Mouse (Mus musculus) cortical plate, adult 2 months (tissue): Measurements from ENCODE around the gene Serp2. TPM values are rescaled to one million over a fixed set of nuclear protein-coding genes. Genes with fewer than 3 reads are reported as not detected.

ENCODE experiments used
- H3K27ac ChIP-seq: fragments of 200-500 bp; 2 replicates; pipeline ENCODE4 v1.5.1; 2012; ENCODE audit warnings: low read length, control low read depth, inconsistent platforms; ENCODE audit not compliant: insufficient read depth
- H3K4me1 ChIP-seq: fragments of 200-500 bp; 2 replicates; pipeline ENCODE4 v1.6.1; 2011; ENCODE audit warnings: low read length; ENCODE audit not compliant: control insufficient read depth, insufficient read depth
- H3K4me3 ChIP-seq: fragments of 200-500 bp; 2 replicates; pipeline ENCODE4 v1.5.1; 2011; ENCODE audit warnings: mild to moderate bottlenecking, low read length, control low read depth; ENCODE audit not compliant: insufficient read depth
- CTCF ChIP-seq: fragments of 200-500 bp; IDR thresholded peaks from 2 replicates; pipeline ENCODE4 v1.5.1; 2011; ENCODE audit warnings: mild to moderate bottlenecking, control low read depth, low read length; ENCODE audit not compliant: insufficient read depth; ENCODE audit errors: extremely low read depth
- POLR2A ChIP-seq: fragments of 200-500 bp; IDR thresholded peaks from 2 replicates; pipeline ENCODE4 v1.6.1; 2011; ENCODE audit warnings: mild to moderate bottlenecking, low read length, control low read depth; ENCODE audit not compliant: insufficient read depth; ENCODE audit errors: extremely low read depth
- polyA plus RNA-seq: library from polyadenylated mRNA; depleted of rRNA; stranded (reverse); fragments of >200 nt; gene quantifications from 2 replicates; pipeline ENCODE4 v1.2.3, GENCODE M21; 2012; rRNA removed

The Serp2 gene
- polyA plus RNA-seq, 1 experiment, result 262 TPM

GRCm38 (mm10) chr14:76500036-76500435, 56.7 kb downstream of the Serp2 start:
- Histone ChIP-seq H3K4me1 (peaks cover 9% of the 10 kb centered on the region), H3K4me3 (no peak overlapping the region), H3K27ac (no peak overlapping the region)
- TF ChIP-seq POLR2A (no peak), CTCF (no peak)

DNA sequence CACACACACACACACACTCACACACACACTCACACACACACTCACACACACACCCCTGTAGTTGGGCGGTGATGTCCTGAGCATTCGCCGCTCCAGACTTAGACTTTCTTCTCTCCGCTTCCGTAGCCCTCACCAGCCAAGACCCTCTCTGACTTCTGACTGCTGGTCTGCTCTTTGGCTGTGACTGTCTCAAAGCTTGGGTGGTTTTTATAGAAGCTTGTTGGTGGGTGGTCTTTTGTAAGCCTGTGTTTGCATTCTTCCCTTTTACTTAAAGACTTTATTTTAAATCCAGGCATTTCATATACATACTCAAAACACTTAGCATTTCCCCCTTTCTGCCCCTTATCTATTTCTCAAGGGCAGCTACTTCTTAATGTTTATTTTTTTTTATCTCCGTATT, 57.2 kb downstream of the Serp2 start:
- Histone ChIP-seq H3K4me3 (no peak overlapping the region), H3K27ac (no peak overlapping the region), H3K4me1 (peaks cover 9% of the 10 kb centered on the region)
- TF ChIP-seq POLR2A, result no peak
- TF ChIP-seq CTCF, result no peak

GRCm38 (mm10) chr14:76498210-76498609, 58.5 kb downstream of the Serp2 start:
- no peak overlapping the region for H3K27ac ChIP-seq
- no peak for TF ChIP-seq CTCF
- TF ChIP-seq POLR2A, result no peak
- peaks cover 9% of the 10 kb centered on the region for H3K4me1 ChIP-seq
- no peak overlapping the region for H3K4me3 ChIP-seq

- H3K27ac ChIP-seq, result no peak overlapping the region
- no peak overlapping the region for H3K4me3 ChIP-seq
- TF ChIP-seq CTCF, result no peak
- TF ChIP-seq POLR2A, result no peak
- peaks cover 9% of the 10 kb centered on the region for H3K4me1 ChIP-seq
These were observed 59.5 kb downstream of the Serp2 start for GRCm38 (mm10) chr14:76497187-76497586.

GRCm38 (mm10) chr14:76495022-76495421, 61.7 kb downstream of the Serp2 start:
- peaks cover 9% of the 10 kb centered on the region for H3K4me1 ChIP-seq
- no peak overlapping the region for H3K27ac ChIP-seq
- TF ChIP-seq POLR2A (no peak), CTCF (no peak)
- no peak overlapping the region for H3K4me3 ChIP-seq

- H3K4me1 ChIP-seq, result 0 out of 2 replicates have a peak, but pooled peaks cover 1% of the 10 kb centered on the region
- H3K27ac ChIP-seq, result no peak overlapping the region
- TF ChIP-seq POLR2A, result no peak
- no peak for TF ChIP-seq CTCF
- no peak overlapping the region for H3K4me3 ChIP-seq
These were observed 67.6 kb downstream of the Serp2 start for GRCm38 (mm10) chr14:76489128-76489527.

GRCm38 (mm10) chr14:76488101-76489044, 68.3 kb downstream of the Serp2 start:
- H3K4me3 ChIP-seq, result no peak overlapping the region
- 0 out of 2 replicates have a peak, but pooled peaks cover 1% of the 10 kb centered on the region for H3K4me1 ChIP-seq
- H3K27ac ChIP-seq, result no peak overlapping the region
- TF ChIP-seq CTCF (0 out of 2 replicates have a peak, but pooled peaks have one; percentile 21), POLR2A (no peak)

GRCm38 (mm10) chr14:76487609-76488008, 69.1 kb downstream of the Serp2 start:
- TF ChIP-seq POLR2A (no peak), CTCF (no peak)
- no peak overlapping the region for H3K4me3 ChIP-seq
- no peak overlapping the region for H3K27ac ChIP-seq
- peaks cover 1% of the 10 kb centered on the region; the same call in 1 of the 2 replicates for H3K4me1 ChIP-seq

GRCm38 (mm10) chr14:76483701-76484100, 73.0 kb downstream of the Serp2 start:
- H3K4me1 ChIP-seq, result peaks cover 3% of the 10 kb centered on the region; the same call in 1 of the 2 replicates
- H3K27ac ChIP-seq, result no peak overlapping the region
- TF ChIP-seq POLR2A (no peak), CTCF (no peak)
- no peak overlapping the region for H3K4me3 ChIP-seq

Other genes with a start within 250 kb of the Serp2 start
- 463 and 478 TPM in 2 replicates for gene Tsc22d1, start 141.9 kb downstream of the Serp2 start, polyA plus RNA-seq